Mouse (Mus musculus) cortical plate, adult 2 months (tissue): ENCODE results near the gene Mettl21e. TPM values are rescaled to one million over a fixed set of nuclear protein-coding genes. Genes with fewer than 3 reads are reported as not detected.
A peak's percentile ranks its signal among the peaks of the same experiment; 100 is the strongest.
"Not testable (repeated sequence)": the region's sequence is repeated elsewhere in the genome, so short reads cannot be mapped to it uniquely, and the experiment has no call there.

Experiments used
- H3K27ac ChIP-seq: fragments of 200-500 bp; 2 replicates; pipeline ENCODE4 v1.5.1; 2012; ENCODE audit warnings: low read length, control low read depth, inconsistent platforms; ENCODE audit not compliant: insufficient read depth
- H3K4me1 ChIP-seq: fragments of 200-500 bp; 2 replicates; pipeline ENCODE4 v1.6.1; 2011; ENCODE audit warnings: low read length; ENCODE audit not compliant: control insufficient read depth, insufficient read depth
- H3K4me3 ChIP-seq: fragments of 200-500 bp; 2 replicates; pipeline ENCODE4 v1.5.1; 2011; ENCODE audit warnings: mild to moderate bottlenecking, low read length, control low read depth; ENCODE audit not compliant: insufficient read depth
- CTCF ChIP-seq: fragments of 200-500 bp; IDR thresholded peaks from 2 replicates; pipeline ENCODE4 v1.5.1; 2011; ENCODE audit warnings: mild to moderate bottlenecking, control low read depth, low read length; ENCODE audit not compliant: insufficient read depth; ENCODE audit errors: extremely low read depth
- POLR2A ChIP-seq: fragments of 200-500 bp; IDR thresholded peaks from 2 replicates; pipeline ENCODE4 v1.6.1; 2011; ENCODE audit warnings: mild to moderate bottlenecking, low read length, control low read depth; ENCODE audit not compliant: insufficient read depth; ENCODE audit errors: extremely low read depth
- polyA plus RNA-seq: library from polyadenylated mRNA; depleted of rRNA; stranded (reverse); fragments of >200 nt; gene quantifications from 2 replicates; pipeline ENCODE4 v1.2.3, GENCODE M21; 2012; rRNA removed

The Mettl21e gene
- 0.08 TPM in 1 of 2 replicates, not detected in the other for polyA plus RNA-seq

- H3K4me1 ChIP-seq, result no peaks in the 10 kb centered on the region
- no peak within 1 kb of the TSS for H3K4me3 ChIP-seq
- TF ChIP-seq CTCF (no peak), POLR2A (no peak)
- H3K27ac ChIP-seq, result 0 out of 2 replicates have a peak within 1 kb of the TSS, but pooled peaks have one; percentile 65
These were observed at the start of gene Mettl21e for GRCm38 (mm10) chr1:44218876-44219275. TSS of gene Mettl21e (minus strand) at chr1:44218961.

GRCm38 (mm10) chr1:44240440-44240839 is 21.7 kb upstream of the Mettl21e start:
- H3K4me3 ChIP-seq, H3K4me1 ChIP-seq, H3K27ac ChIP-seq: not testable (repeated sequence)

- Histone ChIP-seq H3K4me3 (no peak overlapping the region), H3K27ac (no peak overlapping the region), H3K4me1 (no peaks in the 10 kb centered on the region)
- no peak for TF ChIP-seq POLR2A
These were observed 21.2 kb upstream of the Mettl21e start for GRCm38 (mm10) chr1:44239969-44240368.

GRCm38 (mm10) chr1:44237305-44237704 is 18.5 kb upstream of the Mettl21e start:
- no peaks in the 10 kb centered on the region for H3K4me1 ChIP-seq
- H3K4me3 ChIP-seq, result no peak overlapping the region
- TF ChIP-seq CTCF, result no peak
- no peak for TF ChIP-seq POLR2A
- H3K27ac ChIP-seq, result no peak overlapping the region

- TF ChIP-seq POLR2A (no peak), CTCF (no peak)
- no peak overlapping the region for H3K27ac ChIP-seq
- no peak overlapping the region for H3K4me3 ChIP-seq
- no peaks in the 10 kb centered on the region for H3K4me1 ChIP-seq
These were observed 16.6 kb upstream of the Mettl21e start for GRCm38 (mm10) chr1:44235311-44235710.

- not testable (repeated sequence) for H3K4me1 ChIP-seq
These were observed 15.8 kb upstream of the Mettl21e start for GRCm38 (mm10) chr1:44234531-44234930.

GRCm38 (mm10) chr1:44229044-44229443 is 10.3 kb upstream of the Mettl21e start:
- H3K4me3 ChIP-seq, result no peak overlapping the region
- no peaks in the 10 kb centered on the region; the same call in 1 of the 2 replicates for H3K4me1 ChIP-seq
- TF ChIP-seq POLR2A, result no peak
- peak; percentile 50 for TF ChIP-seq CTCF
- H3K27ac ChIP-seq, result no peak overlapping the region

More at GRCm38 (mm10) chr1:44234531-44234930, 15.8 kb upstream of the Mettl21e start:
- H3K4me3 ChIP-seq, H3K27ac ChIP-seq: not testable (repeated sequence)

- H3K4me1 ChIP-seq, result no peaks in the 10 kb centered on the region
- H3K4me3 ChIP-seq, result no peak overlapping the region
- TF ChIP-seq POLR2A (no peak), CTCF (no peak)
- no peak overlapping the region for H3K27ac ChIP-seq
These were observed 1.6 kb downstream of the Mettl21e start for GRCm38 (mm10) chr1:44217118-44217517.

- TF ChIP-seq POLR2A (no peak), CTCF (no peak)
- Histone ChIP-seq H3K27ac (no peak overlapping the region), H3K4me3 (no peak overlapping the region), H3K4me1 (no peaks in the 10 kb centered on the region)
These were observed 2.2 kb downstream of the Mettl21e start for GRCm38 (mm10) chr1:44216352-44217116.

GRCm38 (mm10) chr1:44214443-44214842 is 4.3 kb downstream of the Mettl21e start:
- H3K27ac ChIP-seq, result no peak overlapping the region
- H3K4me1 ChIP-seq, result no peaks in the 10 kb centered on the region
- TF ChIP-seq CTCF (no peak), POLR2A (no peak)
- H3K4me3 ChIP-seq, result no peak overlapping the region
